ENCODE assay signal across 1 mouse cellular context in genomic region chr2:132264266-132264710, GRCm38 (mm10).
A peak's percentile ranks its signal among the peaks of the same experiment; 100 is the strongest.
TF ChIP-seq lines count a peak whose summit lies in the region.

No protein-coding gene starts in this region.

TF ChIP-seq in CH12.LX, 34 proteins besides CTCF, POLR2A, EP300 and RAD21 (continued from another document):
- TF ChIP-seq MYC (IDR thresholded peaks at IDR 0.05; ENCODE audit: low read depth, low read length) (peak; percentile 12; the same call in 1 of the 2 replicates), MXI1 (IDR thresholded peaks at IDR 0.05; ENCODE audit: low read depth, low read length) (no peak), ZKSCAN1 (IDR thresholded peaks at IDR 0.05; ENCODE audit: borderline replicate concordance, low read depth, low read length) (no peak), GABPA (IDR thresholded peaks at IDR 0.05; ENCODE audit: insufficient replicate concordance, low read depth, low read length) (no peak), BHLHE40 (IDR thresholded peaks at IDR 0.05; ENCODE audit: low read depth, low read length) (no peak), JUND (conservative IDR thresholded peaks at IDR 0.05; ENCODE audit: low read depth, low read length) (no peak), ZNF384 (IDR thresholded peaks at IDR 0.05; ENCODE audit: low read depth, low read length) (no peak), HCFC1 (IDR thresholded peaks at IDR 0.05; ENCODE audit: low read depth, low read length) (no peak), PAX5 (IDR thresholded peaks at IDR 0.05; ENCODE audit: low read length) (no peak), POLR2AphosphoS2 (IDR thresholded peaks at IDR 0.05; ENCODE audit: low read depth, low read length) (no peak), SIN3A (IDR thresholded peaks at IDR 0.05; ENCODE audit: low read length) (peak; percentile 81; the same call in 1 of the 2 replicates), USF2 (conservative IDR thresholded peaks at IDR 0.05; ENCODE audit: low read depth, low read length) (no peak)
TF ChIP-seq in CH12.LX: peak in this region for 8.
